Mouse (Mus musculus) embryonic stem cell, embryonic (primary cell): ENCODE measurements at regions not wholly inside any gene's neighbourhood (a gene's known extent, or its start where the extent isn't known, plus 50 kb on each side); places are given as distances from the start of the nearest gene placed in this dataset.

Source experiments
- CTCF ChIA-PET, 4 experiments: fragments of 300-600 bp in 2 of 4; fragments of 350-600 bp in 2 of 4; sonication (Branson Sonifier 250); formaldehyde crosslinking; loops; one replicate each; lab custom pipeline; 2022; ENCODE audit warnings: inconsistent platforms in 2 of 4; lab: Charles Lee
- POLR2A ChIA-PET, 4 experiments: fragments of 300-600 bp in 2 of 4; fragments of 350-600 bp in 2 of 4; sonication (Branson Sonifier 250); formaldehyde crosslinking; loops; one replicate each; lab custom pipeline; 2022; ENCODE audit warnings: antibody characterized with exemption in 4 of 4, inconsistent platforms in 1 of 4; lab: Charles Lee

GRCm38 (mm10) chr13:112058771-112059170 lies 229.5 kb upstream of the Ankrd55 start:
- ChIA-PET CTCF (no interaction called here), POLR2A (interaction anchor here in 2 of 4 experiments (0.6 to 1.3 kb wide), 3 partner anchors 9 to 338 kb away, joined by 3 to 4 read pairs (median 3); no protein-coding TSS in a partner anchor)

DNA sequence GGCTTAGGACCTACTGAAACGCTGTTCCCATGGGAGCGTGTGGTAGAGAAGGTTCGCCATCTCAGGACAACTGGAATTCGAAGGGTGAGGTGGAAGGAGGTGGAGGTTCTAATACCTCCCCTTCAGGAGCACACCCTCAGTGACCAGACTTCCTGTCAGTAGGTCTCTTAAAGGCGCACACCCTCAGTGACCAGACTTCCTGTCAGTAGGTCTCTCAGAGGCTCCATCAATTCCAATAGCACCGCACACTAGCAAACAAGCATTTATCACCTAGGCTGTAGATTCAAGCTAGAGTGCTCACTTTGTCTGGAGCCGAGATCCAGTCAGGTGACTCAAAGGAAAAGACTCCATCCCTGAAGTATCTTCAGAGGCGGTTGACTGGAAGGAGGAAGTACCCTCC lies 226.2 kb upstream of the Ankrd55 start:
- ChIA-PET POLR2A (interaction anchor here in 1 of 4 experiments (0.6 kb wide), 1 partner anchor 169 kb away, joined by 3 read pairs; no protein-coding TSS in a partner anchor), CTCF (no interaction called here)

DNA sequence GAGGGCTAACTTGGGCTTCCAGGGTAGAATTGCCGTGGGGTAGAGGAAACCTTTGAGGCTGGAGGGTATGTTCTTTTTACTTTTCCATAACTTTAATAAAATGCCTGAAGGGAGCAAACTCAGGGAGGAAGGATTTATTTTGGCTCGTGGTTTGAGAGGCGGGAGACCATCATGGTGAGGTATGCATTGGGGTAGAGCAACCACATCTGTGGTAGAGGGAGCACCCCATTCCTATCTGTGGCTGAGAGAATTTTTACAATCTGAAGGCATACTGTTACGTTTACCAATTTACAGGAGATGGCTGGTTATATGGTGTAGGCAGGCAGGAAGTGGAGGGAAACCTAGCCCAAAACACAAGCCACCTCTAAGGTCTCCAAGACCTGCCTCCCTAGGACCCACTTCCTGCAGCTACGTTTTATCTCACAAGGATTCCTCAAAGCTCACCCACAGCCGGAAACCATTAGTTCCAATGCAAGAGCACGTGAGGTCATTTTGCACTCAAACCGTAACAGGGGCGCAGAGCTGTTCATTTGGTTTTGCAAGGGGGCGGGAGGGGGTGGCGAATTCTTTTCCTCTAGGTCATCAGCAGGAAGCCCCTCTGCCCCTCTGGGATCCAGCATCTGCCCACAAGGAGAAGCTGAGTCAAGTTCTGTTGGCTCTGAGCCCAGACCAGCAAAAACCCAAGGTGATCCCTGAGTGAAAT lies 224.7 kb upstream of the Ankrd55 start:
- CTCF ChIA-PET = no interaction called here
- POLR2A ChIA-PET = no interaction called here

DNA sequence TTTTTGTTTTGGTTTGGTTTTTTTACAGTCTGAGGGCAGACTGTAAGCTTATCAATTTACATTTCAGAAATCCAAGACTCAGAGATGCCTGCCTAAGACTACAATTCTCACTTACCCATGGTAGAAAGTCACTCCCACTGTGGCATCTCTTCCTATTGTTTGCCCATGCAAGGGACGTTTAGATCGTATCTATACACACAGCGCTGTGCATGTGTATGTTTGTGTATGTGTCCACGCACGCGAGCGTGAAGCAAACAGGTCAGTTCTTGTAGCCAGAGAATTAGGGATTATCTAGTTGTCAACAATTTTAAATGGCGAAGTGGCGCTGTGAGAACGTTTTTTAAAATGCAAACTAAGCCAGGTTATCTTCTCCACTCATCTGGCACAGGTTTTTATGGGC lies 223.6 kb upstream of the Ankrd55 start:
- CTCF ChIA-PET = no interaction called here
- POLR2A ChIA-PET = no interaction called here

DNA sequence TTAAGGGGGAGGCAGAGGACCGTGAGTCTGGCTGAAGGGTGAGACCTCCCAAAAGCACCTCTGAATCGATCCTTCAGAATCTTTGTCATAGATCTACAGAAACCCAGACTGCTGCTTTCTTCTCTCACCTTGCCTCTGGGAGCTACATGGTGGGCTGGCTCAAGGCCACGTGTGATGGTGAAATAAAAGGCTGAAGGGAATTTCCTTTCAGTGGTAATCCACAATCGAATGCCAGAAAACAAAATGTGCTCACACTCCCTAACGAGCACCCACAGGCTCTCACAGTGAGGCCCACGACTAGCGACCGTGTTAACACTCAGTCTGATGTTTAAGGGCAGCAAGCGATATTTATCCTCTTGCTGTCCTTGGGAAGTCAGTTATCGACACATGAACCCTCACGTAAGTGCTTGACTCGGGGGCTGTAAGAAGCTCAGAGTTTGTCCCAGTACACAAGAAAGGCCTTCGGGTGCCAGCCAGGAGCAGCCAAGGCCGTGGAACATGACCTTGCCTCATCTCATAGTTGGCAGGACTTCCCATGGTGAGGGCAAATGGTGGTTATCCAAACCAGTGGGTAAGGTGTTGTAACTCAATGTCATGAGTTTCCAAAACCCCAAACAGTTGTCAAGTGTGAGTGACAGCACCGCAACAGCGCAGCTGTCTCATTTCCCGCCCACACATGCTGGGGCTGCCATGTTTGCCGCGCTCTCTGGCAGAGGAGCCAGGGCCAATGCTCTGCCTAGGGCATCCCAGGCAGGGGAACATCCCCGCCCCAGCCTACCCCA lies 221.0 kb upstream of the Ankrd55 start:
- POLR2A ChIA-PET = interaction anchor here in 2 of 4 experiments (0.5 to 1.9 kb wide), 6 partner anchors 9 to 733 kb away, joined by 3 to 4 read pairs (median 3); partner anchors contain the start of gene Plpp1 (in 1 of the 2)
- CTCF ChIA-PET = no interaction called here

DNA sequence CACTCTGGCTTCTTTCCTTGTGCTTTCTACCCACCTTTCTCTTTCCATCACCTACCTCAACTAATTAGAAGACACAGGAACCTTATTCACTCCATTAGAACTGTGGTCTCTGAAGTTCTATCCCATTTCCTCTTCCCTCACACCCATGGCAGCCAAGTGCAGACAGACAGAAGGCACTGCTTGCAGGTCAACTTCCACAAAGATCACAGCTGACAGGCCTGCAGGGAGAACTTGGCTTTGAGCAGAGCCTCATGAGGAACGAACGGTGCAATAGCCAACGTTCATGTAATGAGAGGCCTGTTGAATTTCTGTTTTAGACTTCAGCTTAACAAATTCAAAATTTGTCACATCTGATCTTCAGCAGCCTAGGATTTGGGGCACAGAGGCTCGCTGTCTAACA lies 217.5 kb upstream of the Ankrd55 start:
- ChIA-PET CTCF (no interaction called here), POLR2A (no interaction called here)

- ChIA-PET POLR2A (no interaction called here), CTCF (no interaction called here)
These were observed 216.9 kb upstream of the Ankrd55 start for GRCm38 (mm10) chr13:112071209-112071955.

- CTCF ChIA-PET = no interaction called here
- POLR2A ChIA-PET = interaction anchor here in 1 of 4 experiments (0.8 kb wide), 1 partner anchor 112 kb away, joined by 3 read pairs; no protein-coding TSS in a partner anchor
These were observed 216.3 kb upstream of the Ankrd55 start for GRCm38 (mm10) chr13:112071956-112072314.

DNA sequence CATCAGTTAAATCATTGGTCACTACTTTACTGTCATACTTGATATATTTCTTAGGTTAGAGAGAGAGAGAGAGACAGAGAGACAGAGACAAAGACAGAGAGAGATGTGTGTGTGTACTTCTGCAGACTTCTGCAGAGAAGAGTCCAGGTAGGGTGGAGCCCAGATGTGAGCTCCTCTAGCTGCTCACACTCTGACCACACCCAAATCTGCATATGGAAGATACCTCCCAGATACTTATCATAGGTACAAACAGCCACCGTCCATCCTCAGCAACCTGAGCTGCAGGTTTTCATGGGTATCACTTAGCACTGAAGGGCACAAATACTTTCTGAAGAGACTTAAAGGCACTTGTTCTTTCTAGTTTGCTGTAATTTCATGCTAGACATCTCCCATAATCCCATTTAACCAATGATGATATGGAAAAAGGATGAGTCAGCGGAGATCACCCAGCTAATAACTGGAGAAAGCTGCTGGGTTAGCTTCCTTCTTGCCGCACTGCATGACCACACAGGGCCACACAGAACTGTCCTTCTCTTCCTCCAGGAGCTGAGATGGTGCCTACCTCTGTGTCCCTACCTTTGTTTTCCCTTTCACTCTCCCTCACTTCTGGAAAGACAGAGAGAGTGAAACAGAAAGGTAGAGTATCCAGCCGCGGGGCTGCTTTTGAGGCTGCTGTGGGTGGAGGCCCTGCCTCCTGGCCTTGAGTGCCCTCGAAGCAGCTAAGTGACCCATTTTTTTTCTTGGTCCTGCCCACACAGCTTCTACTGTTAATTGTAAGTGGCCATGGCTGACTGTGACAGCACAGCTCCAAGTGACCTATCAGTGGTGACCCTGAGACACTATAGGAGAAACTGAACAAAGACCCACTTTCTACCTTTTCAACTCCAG lies 214.5 kb upstream of the Ankrd55 start:
- CTCF ChIA-PET = interaction anchor here in 1 of 4 experiments (0.6 kb wide), 1 partner anchor 276 kb away, joined by 7 read pairs; no protein-coding TSS in a partner anchor

GRCm38 (mm10) chr13:112075847-112076479 lies 212.3 kb upstream of the Ankrd55 start:
- ChIA-PET POLR2A (no interaction called here), CTCF (no interaction called here)

More for the DNA sequence above, 214.5 kb upstream of the Ankrd55 start:
- POLR2A ChIA-PET = interaction anchor here in 1 of 4 experiments (0.6 to 0.7 kb wide), 3 partner anchors 169 to 606 kb away, joined by 3 to 6 read pairs (median 5); no protein-coding TSS in a partner anchor

- CTCF ChIA-PET = no interaction called here
- POLR2A ChIA-PET = no interaction called here
These were observed 210.2 kb upstream of the Ankrd55 start for GRCm38 (mm10) chr13:112078088-112078487.

DNA sequence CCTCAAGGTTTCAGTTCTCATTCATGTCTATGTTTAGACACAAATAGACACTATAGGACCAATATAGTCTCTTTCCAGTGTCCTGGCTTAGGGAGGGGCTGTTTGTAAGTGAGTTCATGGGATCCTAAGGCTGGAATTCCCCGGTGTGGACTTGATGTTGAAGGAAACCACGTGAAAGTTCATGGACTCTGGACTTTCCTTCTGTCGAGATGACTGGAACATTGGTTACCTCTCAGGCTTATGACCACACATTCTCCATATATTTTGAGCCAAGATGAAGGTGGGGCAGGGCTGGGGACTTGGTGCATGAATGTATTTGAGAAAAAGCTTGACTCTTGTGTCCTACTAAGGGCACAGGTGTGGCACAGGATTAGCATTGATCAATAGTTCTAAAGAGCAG lies 206.3 kb upstream of the Ankrd55 start:
- ChIA-PET POLR2A (interaction anchor here in 1 of 4 experiments (0.8 kb wide), 1 partner anchor 19 kb away, joined by 3 read pairs; no protein-coding TSS in a partner anchor), CTCF (no interaction called here)

DNA sequence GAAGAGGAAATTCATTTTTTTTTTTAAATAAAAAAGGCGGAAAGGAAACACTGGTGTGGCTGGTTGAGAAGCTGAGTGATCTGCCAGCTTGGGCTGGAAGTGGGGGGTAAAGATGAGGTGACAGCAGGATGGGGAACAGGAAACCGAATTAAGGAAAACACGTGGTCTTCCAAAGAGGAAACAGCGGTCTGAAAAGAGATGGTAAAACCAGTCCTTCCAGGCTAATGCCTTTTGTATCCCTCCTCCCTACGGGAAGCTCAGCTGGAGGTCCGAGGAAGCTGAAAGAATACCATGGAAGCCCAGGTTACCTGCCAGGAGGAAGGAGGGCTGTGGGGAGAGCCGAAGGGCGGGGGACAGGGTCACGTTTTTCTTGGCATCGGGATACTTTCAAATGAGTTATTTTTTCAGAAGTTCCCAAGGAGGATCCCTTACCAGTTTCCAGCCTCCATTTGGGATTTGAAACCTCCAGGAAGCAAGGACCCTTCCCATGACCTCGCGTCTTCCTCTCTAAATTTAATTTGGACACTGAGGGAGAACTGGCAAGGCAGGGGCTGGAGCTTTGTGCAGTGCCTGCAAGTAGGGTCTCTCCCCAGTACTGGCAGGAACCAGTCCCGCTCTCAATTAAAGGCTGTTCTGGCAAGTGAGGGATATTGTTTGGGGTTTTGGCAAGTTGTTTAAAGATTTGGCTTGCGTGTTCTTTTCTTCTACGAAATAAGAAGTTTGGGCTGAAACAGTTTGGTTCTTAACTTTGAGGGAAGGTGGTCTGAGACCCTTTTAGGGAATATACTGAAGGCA lies 203.6 kb upstream of the Ankrd55 start:
- POLR2A ChIA-PET = interaction anchor here in 1 of 4 experiments (0.6 to 1.2 kb wide), 5 partner anchors 16 to 752 kb away, joined by 3 to 6 read pairs (median 3); no protein-coding TSS in a partner anchor
- CTCF ChIA-PET = no interaction called here

- ChIA-PET POLR2A (interaction anchor here in 1 of 4 experiments (0.7 kb wide), 1 partner anchor 496 kb away, joined by 3 read pairs; the partner anchor contains the start of gene Gm10198), CTCF (no interaction called here)
These were observed 199.9 kb upstream of the Ankrd55 start for GRCm38 (mm10) chr13:112088312-112088771.

GRCm38 (mm10) chr13:112090737-112091136 lies 197.5 kb upstream of the Ankrd55 start:
- POLR2A ChIA-PET = interaction anchor here in 1 of 4 experiments (1.4 kb wide), 1 partner anchor 10 kb away, joined by 6 read pairs; no protein-coding TSS in a partner anchor
- CTCF ChIA-PET = no interaction called here

DNA sequence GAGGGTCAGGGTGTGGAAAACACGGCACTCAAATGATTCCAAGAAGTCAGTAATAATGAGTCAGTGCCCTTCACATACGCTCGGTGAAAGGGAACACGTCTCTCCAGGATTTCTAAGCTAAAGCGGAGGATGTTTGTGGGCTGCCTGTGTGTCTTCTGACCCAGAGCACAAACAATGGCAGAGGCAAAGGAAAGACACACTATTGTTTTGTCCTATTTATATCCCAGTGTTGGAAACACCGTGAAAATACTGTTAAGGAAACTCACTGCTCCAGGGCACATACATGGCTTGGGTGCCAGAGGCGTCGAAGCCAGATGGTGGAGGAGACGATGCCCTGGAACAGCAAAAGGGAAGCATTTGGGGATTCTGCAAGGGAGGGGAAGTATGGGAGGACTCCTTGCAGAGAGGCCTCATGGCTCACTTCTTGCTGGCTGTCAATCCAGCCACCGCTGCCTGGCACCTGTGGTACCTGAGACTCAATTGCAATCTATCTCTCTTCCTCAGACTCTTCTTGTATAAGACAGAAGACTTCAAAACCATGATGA lies 192.6 kb upstream of the Ankrd55 start:
- ChIA-PET CTCF (interaction anchor here in 1 of 4 experiments (0.6 kb wide), 1 partner anchor 669 kb away, joined by 3 read pairs; no protein-coding TSS in a partner anchor), POLR2A (no interaction called here)
